Comparison of ENCODE assay signal across 8 mouse cellular contexts in the genomic region with DNA sequence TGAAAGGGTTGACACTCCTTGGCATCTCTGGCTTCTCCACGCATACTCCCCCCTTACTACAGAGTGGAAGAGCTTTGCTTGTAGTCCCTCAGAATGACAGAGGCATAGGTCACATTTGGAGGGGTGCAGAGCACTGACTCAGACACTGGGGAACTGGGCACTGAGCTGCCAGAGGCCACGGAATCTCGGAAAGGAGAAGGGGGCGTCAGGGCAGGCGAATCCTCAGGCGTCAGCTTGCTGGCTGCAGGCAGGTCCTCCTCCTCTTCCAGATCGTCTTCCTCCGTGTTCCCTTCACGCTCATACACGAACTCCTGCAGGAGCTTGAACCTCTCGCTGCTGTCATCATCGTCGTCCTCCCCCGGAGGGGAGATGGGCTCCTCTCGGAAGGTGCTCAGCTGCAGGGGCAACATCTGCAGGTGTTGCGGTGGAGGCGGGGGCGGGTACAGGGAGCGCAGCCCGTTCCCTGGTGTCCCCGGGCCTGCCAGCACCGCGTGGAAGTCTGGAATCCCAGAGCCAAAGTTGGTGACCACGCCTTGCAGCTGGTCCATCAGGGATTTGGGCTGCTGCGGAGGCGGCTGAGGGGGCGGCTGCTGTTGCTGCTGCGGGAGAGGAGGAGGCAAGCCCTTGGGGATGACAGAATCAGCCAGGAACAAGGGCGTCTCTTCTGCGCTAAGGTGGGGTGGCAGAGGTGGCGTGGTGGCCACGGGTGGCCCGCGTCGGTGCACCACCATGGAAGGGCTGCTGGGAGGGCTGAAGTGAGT. TPM values are rescaled to one million over a fixed set of nuclear protein-coding genes. Genes with fewer than 3 reads are reported as not detected.
A peak's percentile ranks its signal among the peaks of the same experiment; 100 is the strongest.
DNase-seq lines count a peak whose midpoint lies in the region; ATAC-seq and TF ChIP-seq lines count a peak whose summit lies in the region.

No protein-coding gene starts in this region.

- peak; percentile 44 for ATAC-seq in embryonic facial prominence, embryonic 11.5 days (replicated peaks; ENCODE audit: insufficient number of reproducible peaks, low FRiP score, low TSS enrichment, low read depth)
- peak; percentile 27; the same call in 1 of the 2 replicates for ATAC-seq in intestine, embryonic 14.5 days (replicated peaks; ENCODE audit: low FRiP score, low TSS enrichment, low read depth)

- H3K4me2 ChIP-seq in embryonic facial prominence, embryonic 11.5 days (ENCODE audit: low read depth, low read length), result peak overlapping the region; percentile 84
- peak overlapping the region; percentile 67 for H3K4me2 ChIP-seq in intestine, embryonic 14.5 days (ENCODE audit: low read length)

- H3K4me1 ChIP-seq in E14TG2a.4 (replicated peaks; ENCODE audit: low read depth, low read length), result peaks cover 10% of the 10 kb centered on the region; the same call in 1 of the 2 replicates
- no peaks in the 10 kb centered on the region; the same call in 1 of the 2 replicates for H3K4me1 ChIP-seq in embryonic facial prominence, embryonic 11.5 days (ENCODE audit: control insufficient read depth, insufficient read depth, low read length)
- no peaks in the 10 kb centered on the region; the same call in 1 of the 2 replicates for H3K4me1 ChIP-seq in intestine, embryonic 14.5 days (replicated peaks; ENCODE audit: control insufficient read depth, insufficient read depth, low read length)
- peaks cover 8% of the 10 kb centered on the region for H3K4me1 ChIP-seq in megakaryocyte, embryonic 14.5 days

- peak overlapping the region; percentile 43 for H3K9ac ChIP-seq in embryonic facial prominence, embryonic 11.5 days (replicated peaks; ENCODE audit: low read length)
- 0 out of 2 replicates have a peak overlapping the region, but pooled peaks have one; percentile 8 for H3K9ac ChIP-seq in intestine, embryonic 14.5 days (ENCODE audit: low read length)

- no peaks in the 10 kb centered on the region for H3K9me3 ChIP-seq in E14TG2a.4 (ENCODE audit: low read length)
- no peaks in the 10 kb centered on the region for H3K9me3 ChIP-seq in embryonic facial prominence, embryonic 11.5 days (replicated peaks; ENCODE audit: control insufficient read depth, low read length)
- no peaks in the 10 kb centered on the region for H3K9me3 ChIP-seq in intestine, embryonic 14.5 days (ENCODE audit: control insufficient read depth, low read length)
- H3K9me3 ChIP-seq in megakaryocyte, embryonic 14.5 days, result peaks cover 7% of the 10 kb centered on the region; the same call in 1 of the 2 replicates

- no peaks in the 10 kb centered on the region for H3K36me3 ChIP-seq in E14TG2a.4 (ENCODE audit: insufficient read depth, low read length)
- no peaks in the 10 kb centered on the region for H3K36me3 ChIP-seq in embryonic facial prominence, embryonic 11.5 days (replicated peaks; ENCODE audit: control insufficient read depth, insufficient read depth, low read depth, low read length)
- H3K36me3 ChIP-seq in intestine, embryonic 14.5 days (ENCODE audit: control insufficient read depth, insufficient read depth, low read length), result no peaks in the 10 kb centered on the region
- no peaks in the 10 kb centered on the region for H3K36me3 ChIP-seq in megakaryocyte, embryonic 14.5 days (replicated peaks; ENCODE audit: low read length)

- peak; percentile 54 to 64 for DNase-seq in frontal cortex, postnatal 36 days (ENCODE audit: low spot score in 2 of 2)
- DNase-seq in frontal cortex, postnatal 14 days (ENCODE audit: low spot score in 2 of 2), result no peak
- peak; percentile 18 for DNase-seq in embryonic facial prominence, embryonic 11.5 days (ENCODE audit: low spot score)
- peak; percentile 60 for DNase-seq in intestine, embryonic 14.5 days (ENCODE audit: low spot score)
- peak; percentile 22 for DNase-seq in right cerebral cortex, postnatal 4 days
- no peak for DNase-seq in thymus, postnatal 14 days

- peaks cover 28% of the 10 kb centered on the region for H3K27me3 ChIP-seq in E14TG2a.4 (ENCODE audit: insufficient read depth, low read length)
- H3K27me3 ChIP-seq in embryonic facial prominence, embryonic 11.5 days (ENCODE audit: control insufficient read depth, insufficient read depth, low read length), result no peaks in the 10 kb centered on the region
- H3K27me3 ChIP-seq in intestine, embryonic 14.5 days (replicated peaks; ENCODE audit: control insufficient read depth, insufficient read depth, low read length), result peaks cover 23% of the 10 kb centered on the region
- peaks cover 14% of the 10 kb centered on the region for H3K27me3 ChIP-seq in megakaryocyte, embryonic 14.5 days (replicated peaks)

- no peak for TF ChIP-seq CTCF in E14TG2a.4 (conservative IDR thresholded peaks at IDR 0.05; ENCODE audit: low read length)

- peak overlapping the region; percentile 74 for H3K4me3 ChIP-seq in E14TG2a.4 (replicated peaks; ENCODE audit: low read length)
- peak overlapping the region; percentile 39 for H3K4me3 ChIP-seq in embryonic facial prominence, embryonic 11.5 days (ENCODE audit: low read depth, low read length)
- H3K4me3 ChIP-seq in intestine, embryonic 14.5 days (ENCODE audit: low read depth, low read length), result peak overlapping the region; percentile 32
- H3K4me3 ChIP-seq in megakaryocyte, embryonic 14.5 days (replicated peaks), result peak overlapping the region; percentile 75

- no peak overlapping the region for H3K27ac ChIP-seq in embryonic facial prominence, embryonic 11.5 days (replicated peaks; ENCODE audit: low read depth, low read length)
- no peak overlapping the region for H3K27ac ChIP-seq in intestine, embryonic 14.5 days (ENCODE audit: low read depth)

- WGBS in embryonic facial prominence, embryonic 11.5 days, result 2% methylated on average over 35 of the region's 35 CpGs
- 2% methylated on average over 35 of the region's 35 CpGs for WGBS in intestine, embryonic 14.5 days

RNA-seq across cellular contexts. Expression of gene Gm10944, which starts 7.9 kb away (rescaled TPM):
- not detected in 2 replicates for polyA plus RNA-seq in embryonic facial prominence, embryonic 11.5 days (2014; fragmentation: Nextera tagmentation; extraction: Ambion mirVana)
- not detected in 2 replicates for polyA plus RNA-seq in intestine, embryonic 14.5 days (2014; fragmentation: Nextera tagmentation; extraction: Ambion mirVana)
- polyA plus RNA-seq in megakaryocyte, embryonic 14.5 days (2012; ENCODE audit: insufficient read depth, low replicate concordance), result not detected in 2 replicates

Comparison
In these comparisons a context has a peak if more than half of its experiments do, and no peak if none do; other contexts are left out.
1. DNase-seq: peak in frontal cortex, postnatal 36 days (2 of 2), embryonic facial prominence, embryonic 11.5 days (single experiment), intestine, embryonic 14.5 days (single experiment) and right cerebral cortex, postnatal 4 days (single experiment); none in frontal cortex, postnatal 14 days (0 of 2) and thymus, postnatal 14 days (single experiment).
2. Peak in every context shown above with its lines, with median percentiles within 50 percentile points of each other: H3K4me3 ChIP-seq.